Mouse (Mus musculus) heart, adult 11 months (tissue): ENCODE measurements at regions not wholly inside any gene's neighbourhood (a gene's known extent, or its start where the extent isn't known, plus 50 kb on each side); places are given as distances from the start of the nearest gene placed in this dataset.
A peak's percentile ranks its signal among the peaks of the same experiment; 100 is the strongest.

Source experiments
- DNase-seq: peaks from one replicate; pipeline ENCODE4 v3.0.0; 2022

GRCm38 (mm10) chr4:153542631-153543031, 60.0 kb upstream of the Ajap1 start:
- no peak for DNase-seq

- no peak for DNase-seq
Measured at GRCm38 (mm10) chr4:153543900-153544648, 61.5 kb upstream of the Ajap1 start.

- DNase-seq: peak; percentile 70
Measured at GRCm38 (mm10) chr4:153546709-153547108, 64.1 kb upstream of the Ajap1 start.

GRCm38 (mm10) chr4:153547111-153547510, 64.5 kb upstream of the Ajap1 start:
- no peak for DNase-seq

- DNase-seq: no peak
Measured at GRCm38 (mm10) chr4:153547871-153548270, 65.3 kb upstream of the Ajap1 start.

GRCm38 (mm10) chr4:153551291-153551690, 68.7 kb upstream of the Ajap1 start:
- no peak for DNase-seq

- DNase-seq: no peak
Measured at GRCm38 (mm10) chr4:153552483-153552882, 69.9 kb upstream of the Ajap1 start.

GRCm38 (mm10) chr4:153557812-153558608, 75.4 kb upstream of the Ajap1 start:
- peak; percentile 78 for DNase-seq

- no peak for DNase-seq
Measured at GRCm38 (mm10) chr4:153559568-153559967, 77.0 kb upstream of the Ajap1 start.

GRCm38 (mm10) chr4:153560193-153560592, 77.6 kb upstream of the Ajap1 start:
- DNase-seq: peak; percentile 93

GRCm38 (mm10) chr4:153560956-153561355, 78.3 kb upstream of the Ajap1 start:
- no peak for DNase-seq

- no peak for DNase-seq
Measured at GRCm38 (mm10) chr4:153561991-153562390, 79.4 kb upstream of the Ajap1 start.

- DNase-seq: no peak
Measured at GRCm38 (mm10) chr4:153567329-153567973, 84.8 kb upstream of the Ajap1 start.

GRCm38 (mm10) chr4:153573180-153573769, 90.7 kb upstream of the Ajap1 start:
- DNase-seq: no peak

GRCm38 (mm10) chr4:153593291-153593690, 110.7 kb upstream of the Ajap1 start:
- no peak for DNase-seq

- no peak for DNase-seq
Measured at GRCm38 (mm10) chr4:153599794-153600370, 117.3 kb upstream of the Ajap1 start.

- no peak for DNase-seq
Measured at GRCm38 (mm10) chr4:153602496-153602895, 119.9 kb upstream of the Ajap1 start.

GRCm38 (mm10) chr4:153603056-153603840, 120.6 kb upstream of the Ajap1 start:
- peak; percentile 86 for DNase-seq

- peak; percentile 95 for DNase-seq
Measured at GRCm38 (mm10) chr4:153603936-153604335, 121.3 kb upstream of the Ajap1 start.

- no peak for DNase-seq
Measured at GRCm38 (mm10) chr4:153604695-153605485, 122.3 kb upstream of the Ajap1 start.

GRCm38 (mm10) chr4:153616058-153616457, 133.4 kb upstream of the Ajap1 start:
- no peak for DNase-seq
